Mouse (Mus musculus): ENCODE data around the gene Gm49355.
A peak's percentile ranks its signal among the peaks of the same experiment; 100 is the strongest.
"Not testable (repeated sequence)": the region's sequence is repeated elsewhere in the genome, so short reads cannot be mapped to it uniquely, and the experiment has no call there.

Gm49355 gene

DNA sequence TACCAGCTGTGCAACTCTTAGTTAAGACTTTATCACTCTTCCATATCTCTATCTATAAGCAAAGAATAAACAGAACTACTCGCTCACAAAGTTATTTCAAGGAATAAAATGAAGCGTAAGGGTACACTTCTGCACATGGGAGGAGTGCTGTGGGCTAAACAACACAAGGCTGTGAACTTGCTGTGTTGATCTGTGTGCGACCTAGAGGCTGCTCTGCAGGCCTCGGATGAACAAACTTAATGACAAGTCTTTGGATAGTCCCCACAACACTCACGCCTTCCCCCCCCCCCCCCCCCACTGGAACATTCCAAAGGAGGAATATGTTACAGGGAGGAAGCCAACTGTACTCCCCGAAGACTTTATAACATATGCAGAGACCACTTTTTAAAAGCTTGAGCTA is at the start of gene Gm49355:
TSS of gene Gm49355 (plus strand) at position 336 of the 400 bp plus-strand sequence.
- DNase-seq (ENCODE audit: low spot score in 2 of 2) = no peak

DNA sequence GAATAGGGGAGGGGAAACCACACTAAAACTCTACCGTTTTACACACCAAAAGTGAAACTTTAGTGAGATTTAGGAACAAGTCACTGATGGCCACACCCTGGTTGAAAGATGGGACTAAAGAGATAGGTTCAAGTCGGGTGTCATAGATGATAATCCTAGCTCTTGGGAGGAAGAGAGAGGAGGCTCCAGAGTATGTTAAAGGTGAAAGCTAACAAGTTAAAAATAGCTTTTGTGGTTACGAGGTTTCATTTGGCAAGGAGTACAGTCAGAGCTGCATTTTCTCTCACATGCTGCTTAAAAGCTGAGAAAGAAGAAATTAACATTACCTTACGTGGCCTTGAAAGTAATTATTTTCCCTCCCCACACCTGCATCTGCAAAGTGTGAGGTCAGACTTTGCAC is 40.0 kb upstream of the Gm49355 start:
- DNase-seq (ENCODE audit: low spot score in 2 of 2) = no peak

DNA sequence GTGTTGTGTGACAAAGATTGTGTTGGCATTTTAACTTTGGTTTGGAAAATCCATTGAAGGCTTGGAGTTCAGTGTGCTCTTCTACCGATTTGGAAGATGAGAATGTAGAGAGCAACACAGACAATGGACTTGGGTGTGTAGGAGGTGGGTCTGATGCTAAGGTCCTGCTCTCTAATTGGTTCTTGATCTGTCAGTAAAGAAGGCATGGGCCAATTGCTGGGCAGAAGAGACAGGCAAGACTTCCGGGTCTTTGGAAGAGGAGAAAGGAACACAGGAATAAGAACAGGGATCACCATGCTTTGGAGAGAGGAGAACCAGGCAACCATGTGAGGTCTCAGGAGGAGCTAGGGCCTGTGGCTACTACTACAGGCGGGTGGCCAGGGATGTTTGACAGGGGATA is 7.7 kb upstream of the Gm49355 start:
- DNase-seq (ENCODE audit: low spot score in 2 of 2) = no peak

DNA sequence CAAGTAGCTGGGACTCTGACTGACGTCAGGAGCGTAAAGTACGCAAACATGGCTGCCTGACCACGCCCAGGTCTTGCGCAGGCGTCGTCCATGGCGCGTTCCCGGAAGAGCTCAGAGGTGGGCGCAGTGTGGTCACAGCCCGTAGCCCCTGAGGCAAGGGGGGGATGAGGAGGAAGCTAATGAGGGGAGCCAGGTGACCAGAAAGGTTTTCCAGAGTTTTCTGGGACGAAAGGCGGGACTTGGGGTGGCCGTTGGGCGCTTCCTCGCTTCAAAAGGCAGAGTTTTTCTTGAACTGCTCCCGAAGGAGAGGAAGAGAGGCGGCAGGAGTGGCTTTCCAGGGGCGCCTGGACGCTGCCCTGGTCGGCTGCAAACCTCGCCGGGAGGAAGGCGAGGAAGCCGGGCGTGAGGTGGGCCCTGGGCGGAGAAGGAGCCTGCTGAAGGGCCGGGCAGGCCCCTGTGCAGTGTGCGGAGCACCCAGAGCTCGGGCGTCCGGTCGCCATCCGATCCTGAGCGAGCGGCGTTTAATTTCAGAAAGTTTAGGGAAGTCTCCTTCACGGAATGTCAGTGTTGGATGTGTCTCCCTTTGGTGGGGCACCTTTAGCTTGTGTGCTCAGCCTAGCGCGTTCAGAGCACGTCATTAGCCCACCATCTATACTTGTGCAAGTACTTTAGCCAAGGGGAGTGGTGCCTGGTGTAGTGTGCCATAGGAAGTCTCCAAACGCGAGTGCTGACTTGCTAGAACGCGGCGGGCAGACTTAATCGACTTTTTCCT is 551 bp downstream of the Gm49355 start, which contains the start of gene 3830406C13Rik:
TSS of gene 3830406C13Rik (plus strand) at position 33 of the 772 bp plus-strand sequence.
- DNase-seq (ENCODE audit: low spot score in 2 of 2) = peak; percentile 62 to 81

DNA sequence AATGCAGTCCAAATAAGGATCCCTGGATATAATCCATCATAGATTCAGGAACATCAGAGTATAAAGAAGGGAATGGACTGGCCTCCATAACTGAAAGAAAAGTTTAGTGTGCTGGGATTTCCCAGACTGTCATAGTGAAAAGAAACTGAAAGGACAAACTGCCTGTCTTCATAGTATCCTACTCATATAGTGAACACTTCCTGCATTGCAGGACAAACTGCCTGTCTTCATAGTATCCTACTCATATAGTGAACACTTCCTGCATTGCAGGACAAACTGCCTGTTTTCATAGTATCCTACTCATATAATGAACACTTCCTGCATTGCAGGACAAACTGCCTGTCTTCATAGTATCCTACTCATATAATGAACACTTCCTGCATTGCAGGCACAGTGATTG is 6.0 kb downstream of the Gm49355 start:
- DNase-seq (ENCODE audit: low spot score in 2 of 2) = not testable (repeated sequence)

DNA sequence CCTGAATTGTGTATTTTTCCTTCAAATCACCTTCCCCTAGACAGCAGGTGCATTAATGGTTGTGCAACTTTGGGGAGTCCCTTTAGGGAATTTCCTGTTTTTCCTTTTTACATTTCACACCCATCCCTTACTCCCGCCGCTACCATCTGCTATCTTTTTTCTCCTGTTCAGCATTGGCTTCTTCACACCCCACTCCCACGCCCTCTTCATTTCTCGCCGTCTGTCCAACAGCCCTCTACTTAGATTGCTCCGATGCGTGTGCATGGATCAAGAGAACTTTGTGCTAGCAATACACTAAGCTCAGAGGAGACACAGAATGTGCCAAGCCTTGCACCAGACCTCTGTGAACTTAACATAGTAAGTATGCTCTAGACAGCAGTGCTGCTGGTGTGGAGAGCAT is 12.6 kb downstream of the Gm49355 start:
- no peak for DNase-seq (ENCODE audit: low spot score in 2 of 2)

DNA sequence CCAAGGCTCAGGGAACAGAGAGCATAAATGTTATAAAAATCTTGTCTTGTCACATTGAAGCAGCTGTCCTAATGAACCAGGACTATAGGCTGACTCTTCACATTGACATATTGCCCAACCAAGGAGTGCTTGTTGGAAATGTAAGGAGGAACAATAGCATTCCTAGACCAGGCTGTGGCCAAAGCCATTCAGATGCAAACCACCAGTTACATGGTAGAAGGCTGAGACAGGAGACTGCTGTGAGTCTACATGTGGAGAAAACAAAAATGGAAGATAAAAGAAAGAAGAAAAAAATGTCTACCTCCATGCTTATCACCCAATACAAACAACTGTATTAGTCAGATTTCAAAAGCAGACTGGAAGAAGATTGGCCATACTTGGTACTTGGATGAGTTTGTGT is 15.4 kb downstream of the Gm49355 start:
- DNase-seq (ENCODE audit: low spot score in 2 of 2) = no peak

DNA sequence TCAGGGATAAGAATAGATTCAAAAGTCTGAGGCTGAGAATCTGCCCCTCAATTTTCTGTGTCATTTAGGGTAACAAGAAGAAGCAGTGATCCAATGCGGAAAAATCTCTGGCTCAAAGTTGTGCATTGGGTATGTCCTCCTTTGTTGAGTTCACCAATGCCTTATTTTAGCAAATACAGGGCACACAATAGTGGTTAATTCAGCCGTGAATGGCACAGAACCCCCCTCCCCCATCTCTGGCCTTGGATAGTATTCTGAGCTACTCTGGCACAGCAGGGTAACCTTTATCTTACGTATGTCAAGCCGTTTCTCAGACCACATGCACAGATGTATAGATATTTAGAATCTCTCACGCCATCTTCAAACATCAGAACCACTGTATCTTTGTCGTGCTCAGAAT is 15.9 kb downstream of the Gm49355 start:
- DNase-seq (ENCODE audit: low spot score in 2 of 2) = no peak

DNA sequence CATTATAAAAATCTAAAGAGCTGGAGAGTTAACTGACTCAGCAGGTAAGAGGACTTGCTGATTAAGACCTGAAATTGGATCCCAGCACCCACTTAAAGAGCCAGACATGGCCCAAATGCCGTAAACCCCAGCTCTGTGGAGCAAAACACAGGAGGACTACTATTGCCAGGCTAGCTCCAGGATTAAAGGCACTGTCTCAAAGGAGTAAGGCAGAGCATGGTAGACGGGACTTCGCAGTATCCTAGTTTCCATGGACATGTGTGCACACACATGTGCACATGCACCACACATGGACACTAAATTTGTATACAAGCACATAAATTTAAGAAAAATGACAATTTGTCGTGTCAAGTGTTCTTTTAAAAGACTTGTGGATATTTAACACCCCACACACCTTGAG is 16.5 kb downstream of the Gm49355 start:
- no peak for DNase-seq (ENCODE audit: low spot score in 2 of 2)

DNA sequence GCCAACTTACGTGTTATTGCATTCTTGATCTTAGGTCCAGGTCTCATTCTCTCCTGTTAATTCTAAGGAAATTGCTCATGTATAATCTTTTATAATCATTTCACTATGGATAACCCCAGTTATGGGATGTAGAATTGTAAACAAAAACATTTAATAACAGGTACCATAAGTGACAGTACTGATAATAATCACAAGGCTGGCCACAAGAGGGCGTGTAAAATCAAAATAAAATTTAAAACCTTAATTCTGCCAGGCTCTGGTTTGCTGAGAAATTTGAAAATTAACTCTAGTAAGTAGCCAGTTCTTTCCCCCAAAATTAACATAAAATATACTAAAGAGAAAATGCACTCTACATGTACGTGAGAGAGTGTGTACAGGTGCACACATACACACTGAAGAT is 16.9 kb downstream of the Gm49355 start:
- peak in 1 of 2 experiments; percentile 28 for DNase-seq (ENCODE audit: low spot score in 2 of 2)

DNA sequence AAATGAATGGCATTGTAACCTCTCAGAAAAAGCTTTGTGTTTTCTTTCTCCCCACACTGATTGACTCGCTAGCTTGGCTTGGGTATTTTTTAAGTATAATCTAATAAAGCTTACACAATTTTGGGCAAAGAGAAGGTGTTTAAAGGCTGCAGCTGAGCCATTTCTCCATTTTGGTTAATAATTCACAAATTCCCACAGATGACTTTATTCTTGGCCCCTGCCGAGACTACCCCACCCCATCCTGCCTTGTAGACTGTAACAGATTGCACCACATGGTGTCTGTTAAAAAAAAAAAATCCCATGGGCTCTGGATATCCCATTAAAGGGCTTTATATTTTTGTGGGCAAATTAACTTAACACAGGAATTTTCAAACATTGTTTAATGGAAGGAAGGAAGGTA is 19.3 kb downstream of the Gm49355 start:
- DNase-seq (ENCODE audit: low spot score in 2 of 2) = no peak

DNA sequence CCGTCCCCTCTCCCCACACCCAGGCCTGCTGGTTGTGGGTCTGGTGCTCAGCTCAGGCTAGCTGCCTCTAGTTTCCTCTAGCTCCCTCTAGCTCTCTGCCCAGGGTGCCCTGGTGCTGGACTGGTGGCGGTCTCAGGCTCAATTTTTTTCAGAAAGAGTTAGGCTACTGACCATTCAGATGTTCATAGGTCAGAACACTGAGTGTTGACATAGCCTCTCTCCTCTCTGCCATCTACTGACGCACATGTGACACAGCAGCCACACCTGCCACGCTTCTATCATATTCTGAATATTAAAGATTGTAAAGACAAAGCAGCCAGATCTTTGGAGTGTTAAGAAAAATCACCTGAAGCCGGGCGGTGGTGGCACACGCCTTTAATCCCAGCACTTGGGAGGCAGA is 49.8 kb downstream of the Gm49355 start:
- no peak for DNase-seq (ENCODE audit: low spot score in 2 of 2)

DNA sequence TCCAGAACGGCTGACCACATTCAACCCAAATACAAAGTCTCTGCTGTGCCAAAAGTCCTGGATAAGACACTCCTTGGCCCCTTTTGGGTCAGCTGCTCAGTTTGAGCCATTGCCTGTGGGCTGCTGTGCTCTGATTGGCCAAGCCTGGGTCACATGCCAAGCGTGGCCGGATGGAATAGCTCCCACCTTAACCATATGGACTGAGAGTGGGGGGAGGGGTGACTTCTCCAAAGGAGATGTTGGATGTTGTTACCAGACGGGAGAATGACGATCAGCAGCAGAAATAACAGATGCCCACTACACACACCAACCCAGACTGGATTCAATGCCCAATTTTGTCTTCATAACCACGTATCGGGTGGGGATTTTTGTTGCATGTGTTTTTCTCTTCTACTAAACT is 51.1 kb downstream of the Gm49355 start:
- no peak for DNase-seq (ENCODE audit: low spot score in 2 of 2)

DNA sequence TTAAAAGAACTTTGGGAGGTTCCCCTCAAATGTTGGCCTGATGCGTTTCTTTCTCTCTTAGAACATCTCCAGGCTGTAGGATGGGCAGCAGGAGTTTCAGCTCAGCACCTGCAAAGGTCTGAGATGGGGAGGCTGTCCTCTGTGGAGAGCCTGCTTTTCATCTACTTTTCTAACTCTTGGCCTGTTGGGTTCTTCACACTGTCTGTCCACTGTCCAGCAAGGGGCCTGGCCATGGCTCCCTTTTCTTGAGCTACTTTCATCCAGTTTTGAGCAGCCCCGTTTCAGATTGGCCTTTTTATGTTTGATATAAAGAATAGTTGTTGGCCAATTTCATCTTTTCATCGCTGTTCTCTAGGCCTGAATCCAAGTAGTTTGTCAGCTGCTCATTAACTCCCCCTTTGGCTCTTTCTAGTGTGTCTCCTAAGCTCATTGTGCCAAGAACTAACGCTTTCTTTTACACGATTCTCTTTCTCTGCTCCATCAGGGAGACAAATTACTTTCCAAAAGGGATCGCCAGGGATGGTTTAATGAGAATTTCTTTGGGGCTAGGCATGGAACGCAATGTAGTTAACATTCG is 53.7 kb downstream of the Gm49355 start:
- no peak for DNase-seq (ENCODE audit: low spot score in 2 of 2)

DNA sequence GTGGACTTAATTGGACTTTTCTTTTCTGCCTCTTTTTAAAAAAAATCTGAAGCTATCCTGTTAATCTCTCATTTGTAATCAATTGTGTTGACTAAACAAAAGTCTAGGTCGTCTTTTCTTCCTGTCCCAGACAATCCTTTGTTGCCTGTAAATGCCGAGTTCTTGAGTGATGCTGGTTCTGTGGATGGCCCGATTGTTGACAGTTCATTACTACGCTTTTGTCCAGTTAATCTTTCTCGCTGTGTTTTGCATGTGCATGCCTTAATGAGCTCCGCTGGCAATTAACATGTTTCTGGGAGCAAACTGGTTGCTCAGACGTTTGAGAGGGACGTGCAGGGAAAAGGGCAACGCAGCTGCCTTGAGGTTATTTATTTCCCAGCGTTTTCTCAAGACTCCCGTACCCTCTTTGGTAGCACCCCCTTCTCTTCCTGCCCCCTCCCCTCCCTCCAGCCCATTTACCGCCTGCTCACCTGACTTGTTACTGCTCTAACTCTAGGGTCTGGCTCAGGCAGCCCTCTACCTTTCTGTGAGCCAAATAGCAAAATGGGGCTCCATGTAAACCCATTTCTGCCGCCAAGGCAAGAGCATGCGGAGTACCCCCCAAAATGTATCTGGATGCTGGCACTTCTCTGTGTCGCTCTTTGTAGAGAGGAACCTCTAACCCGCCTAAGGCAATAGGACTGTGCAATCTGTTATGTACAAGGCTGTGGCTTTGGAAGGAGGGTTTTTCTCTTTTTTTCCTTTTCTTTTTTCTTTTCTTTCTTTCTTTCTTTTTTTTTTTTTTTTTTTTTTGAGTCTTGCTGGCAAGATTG is 54.4 kb downstream of the Gm49355 start:
- no peak for DNase-seq (ENCODE audit: low spot score in 2 of 2)

DNA sequence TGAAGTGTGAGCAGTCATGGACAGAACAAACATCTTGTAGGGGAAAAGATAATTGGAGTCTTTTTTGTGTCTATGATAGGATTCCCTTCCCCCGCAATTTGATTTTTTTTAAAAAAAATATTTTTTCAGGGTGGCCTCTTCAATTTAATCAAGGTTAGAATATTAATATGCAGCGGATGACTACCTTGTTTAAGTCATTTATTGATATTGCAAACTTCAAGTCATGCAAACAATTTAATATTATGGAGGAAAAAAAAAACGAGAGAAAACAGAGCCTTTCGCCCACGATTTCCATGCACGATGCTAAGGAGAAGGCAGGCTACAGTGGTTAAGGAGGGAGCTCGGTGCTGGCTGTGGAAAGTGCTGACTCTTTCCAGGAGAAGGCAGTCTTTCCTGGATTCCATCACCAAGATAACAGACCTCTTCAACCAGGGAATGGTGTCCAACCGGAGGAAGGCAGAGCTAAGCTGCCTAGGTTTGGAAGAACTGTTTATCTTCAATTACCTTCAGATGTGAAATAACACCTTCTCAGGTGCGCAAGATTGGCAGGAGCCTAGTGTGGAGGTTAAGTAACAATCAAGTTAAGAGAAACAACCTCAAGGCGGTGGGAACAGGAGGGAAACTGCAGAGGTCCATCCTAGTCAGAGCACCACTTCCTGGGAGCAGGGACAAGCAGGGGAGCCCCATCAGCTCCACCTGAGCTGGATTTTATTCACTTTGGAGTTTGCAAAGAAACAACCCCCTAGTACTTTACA is 55.2 kb downstream of the Gm49355 start:
- DNase-seq (ENCODE audit: low spot score in 2 of 2) = no peak

DNA sequence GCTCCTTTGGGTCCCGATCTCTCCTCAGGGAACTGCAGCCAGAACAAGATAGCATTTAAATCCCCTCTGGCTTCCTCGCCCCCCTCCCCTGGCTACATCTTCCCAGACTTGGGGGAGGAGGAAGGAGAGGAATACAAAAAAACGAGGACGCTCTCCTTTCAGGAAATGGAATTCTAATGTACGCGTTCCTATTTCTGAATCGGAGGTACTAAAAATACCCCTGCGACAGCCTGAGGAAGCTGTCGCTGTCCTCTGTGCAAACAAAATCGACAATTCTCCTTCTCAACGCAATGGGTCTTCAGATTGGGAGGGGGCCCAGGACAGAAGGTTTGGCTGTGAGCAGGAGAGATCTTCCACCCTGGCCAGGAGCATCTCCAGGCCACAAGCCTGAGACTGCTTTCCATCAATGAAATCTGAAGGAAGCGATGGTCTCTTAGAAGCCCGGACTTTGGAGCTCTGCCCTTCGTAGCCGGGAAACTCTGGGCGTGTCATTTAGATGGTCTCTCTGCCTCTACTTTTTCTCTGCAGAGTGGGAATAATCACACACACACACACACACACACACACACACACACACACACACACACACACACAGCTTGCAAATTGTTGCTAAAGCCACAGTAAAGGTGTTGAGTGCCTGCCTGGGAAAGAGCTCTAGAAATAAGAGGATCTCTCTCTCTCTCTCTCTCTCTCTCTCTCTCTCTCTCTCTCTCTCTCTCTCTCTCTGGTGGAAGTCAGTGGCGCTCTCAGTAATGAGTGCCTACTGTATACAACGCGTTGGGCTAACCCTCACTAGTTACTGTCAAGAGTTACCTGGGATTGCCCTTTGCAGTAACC is 56.7 kb downstream of the Gm49355 start:
- no peak for DNase-seq (ENCODE audit: low spot score in 2 of 2)

DNA sequence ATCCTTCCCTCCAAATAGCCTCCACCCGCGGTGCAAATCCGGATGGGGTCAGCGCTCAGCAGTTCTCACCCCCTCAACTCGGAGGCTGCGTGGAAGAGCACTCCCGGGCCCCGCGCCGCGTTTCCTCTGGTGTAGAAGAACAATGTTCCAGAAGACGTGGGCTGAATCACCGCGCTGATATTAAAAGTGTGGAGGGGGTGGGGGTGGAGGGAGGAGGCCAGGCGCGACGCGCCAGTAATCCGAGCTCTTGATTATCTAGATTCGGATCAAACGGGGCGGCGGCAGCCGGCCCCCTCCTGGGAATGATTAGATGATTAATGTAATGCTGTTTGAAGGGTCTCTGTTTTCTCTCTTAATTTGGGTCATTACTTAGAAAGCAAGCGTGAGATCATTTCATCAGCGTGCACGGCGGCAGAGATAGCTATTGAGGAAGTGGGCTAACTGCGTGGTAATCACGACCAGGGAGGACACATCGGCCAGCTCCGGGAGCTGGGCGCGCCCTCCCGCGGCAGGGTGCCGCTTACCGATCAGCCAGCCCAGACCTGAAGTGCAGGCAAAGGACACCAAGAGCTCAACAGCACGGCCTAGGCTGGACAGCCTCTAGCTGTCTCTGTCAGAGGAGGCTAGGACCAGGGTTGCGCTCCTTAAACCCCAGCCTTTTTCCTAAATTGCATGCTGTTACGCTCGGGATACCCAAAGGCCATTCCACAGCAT is 57.5 kb downstream of the Gm49355 start:
- no peak for DNase-seq (ENCODE audit: low spot score in 2 of 2)

DNA sequence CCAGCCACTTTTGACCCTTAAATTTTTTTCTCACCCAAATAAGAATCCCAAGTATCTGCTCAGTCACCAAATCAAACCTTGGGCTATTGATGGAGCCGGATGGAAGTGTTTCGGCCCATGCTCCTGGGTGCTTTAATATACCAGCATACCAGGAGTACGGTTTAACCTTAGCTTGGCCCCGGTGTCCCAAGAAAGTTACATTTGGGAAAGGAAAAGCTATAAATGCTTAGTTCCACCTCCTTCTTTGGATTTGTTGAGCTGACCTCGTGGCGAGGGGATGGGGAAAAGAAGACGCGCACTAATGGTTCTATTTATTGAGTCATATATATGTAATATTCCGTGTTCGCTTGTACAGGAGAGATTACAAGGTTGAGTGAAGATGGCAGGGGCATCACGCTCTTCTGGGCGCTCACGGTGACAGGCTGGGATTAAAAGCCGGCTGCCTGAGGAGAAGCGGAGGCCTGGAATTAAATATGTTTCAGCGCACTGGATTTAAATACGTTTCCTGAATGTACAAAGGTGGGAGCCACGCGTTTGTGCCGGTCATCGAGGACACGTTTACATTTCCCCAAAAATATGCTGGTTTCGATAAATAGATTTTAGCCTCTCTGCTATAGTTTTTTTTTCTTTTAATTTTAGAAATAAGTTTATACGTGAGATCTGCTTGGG is 58.1 kb downstream of the Gm49355 start:
- DNase-seq (ENCODE audit: low spot score in 2 of 2) = no peak
